Mouse (Mus musculus) stomach, postnatal 0 days (tissue): ENCODE measurements around the gene Dtx1. TPM values are rescaled to one million over a fixed set of nuclear protein-coding genes. Genes with fewer than 3 reads are reported as not detected.

ENCODE experiments used
- ATAC-seq: fragments of 200-750 bp; cut with Nextera tagmentation; 2 replicates; pipeline ENCODE4 v1.8.0; 2017; ENCODE audit not compliant: low FRiP score, low TSS enrichment
- DNase-seq: peaks from one replicate; pipeline ENCODE4 v3.0.0-alpha.2; 2016; ENCODE audit warnings: low spot score
- H3K27ac ChIP-seq: fragments of 300-500 bp; sonication (generic); replicated peaks from 2 replicates; pipeline ENCODE4 v1.5.1; 2014; ENCODE audit warnings: mild to moderate bottlenecking, control low read depth
- H3K27me3 ChIP-seq: fragments of 300-500 bp; sonication (generic); 2 replicates; pipeline ENCODE4 v1.6.1; 2014; ENCODE audit warnings: low read length; ENCODE audit not compliant: control insufficient read depth, insufficient read depth
- H3K36me3 ChIP-seq: fragments of 300-500 bp; sonication (generic); 2 replicates; pipeline ENCODE4 v1.6.1; 2014; ENCODE audit warnings: low read length, mixed read lengths; ENCODE audit not compliant: control insufficient read depth, insufficient read depth
- H3K4me1 ChIP-seq: fragments of 300-500 bp; sonication (generic); replicated peaks from 2 replicates; pipeline ENCODE4 v1.6.1; 2014; ENCODE audit warnings: antibody characterized with exemption; ENCODE audit not compliant: control insufficient read depth, insufficient read depth
- H3K4me2 ChIP-seq: fragments of 300-500 bp; sonication (generic); replicated peaks from 2 replicates; pipeline ENCODE4 v1.6.1; 2014; ENCODE audit warnings: low read depth, mild to moderate bottlenecking, control low read depth, moderate library complexity
- H3K4me3 ChIP-seq: fragments of 300-500 bp; sonication (generic); 2 replicates; pipeline ENCODE4 v1.5.1; 2014; ENCODE audit warnings: low read depth, low read length, control low read depth
- H3K9ac ChIP-seq: fragments of 300-500 bp; sonication (generic); 2 replicates; pipeline ENCODE4 v1.6.1; 2014; ENCODE audit warnings: mild to moderate bottlenecking, low read length, control low read depth, mixed read lengths
- H3K9me3 ChIP-seq: fragments of 300-500 bp; sonication (generic); 2 replicates; pipeline ENCODE4 v1.6.1; 2016; ENCODE audit warnings: low read length; ENCODE audit not compliant: control insufficient read depth
- CTCF ChIP-seq: IDR thresholded peaks from 2 replicates; pipeline ENCODE4 v1.5.1; 2016; ENCODE audit warnings: antibody characterized with exemption, low read depth, mild to moderate bottlenecking, moderate library complexity
- EP300 ChIP-seq: optimal IDR thresholded peaks from 2 replicates; pipeline ENCODE3; 2016; ENCODE audit warnings: antibody characterized with exemption
- WGBS: fragments of 180-500 bp; shearing (Covaris S2); extraction: QIAGEN DNeasy Blood & Tissue Kit; methylation state at CpG from one replicate; pipeline ENCODE4 v1.1.7; 2014; 5-methylcytosine and 5-hydroxymethylcytosine counted together
- polyA plus RNA-seq: library from polyadenylated mRNA; unstranded; fragments of >200 nt; fragmentation: Nextera tagmentation; extraction: Ambion mirVana; gene quantifications from 2 replicates; pipeline ENCODE4 v1.2.1, GENCODE M21; 2015

The Dtx1 gene
- polyA plus RNA-seq, 1 experiment from 2014 or later: 2.0 TPM

GRCm38 (mm10) chr5:120679676-120680555, 31.8 kb downstream of the Dtx1 start:
- DNase-seq (peak; percentile 76), ATAC-seq (peak; percentile 69)
- H3K4me1 ChIP-seq: no peaks in the 10 kb centered on the region
- peak overlapping the region; percentile 50 for H3K4me2 ChIP-seq
- H3K9me3 ChIP-seq: no peaks in the 10 kb centered on the region
- no peak overlapping the region; the same call in 1 of the 2 replicates for H3K9ac ChIP-seq
- H3K27me3 ChIP-seq: peaks cover 3% of the 10 kb centered on the region
- 4% methylated on average over 24 of the region's 24 CpGs for WGBS
- H3K4me3 ChIP-seq: peak overlapping the region; percentile 12; the same call in 1 of the 2 replicates
- no peaks in the 10 kb centered on the region for H3K36me3 ChIP-seq
- no peak overlapping the region for H3K27ac ChIP-seq
- TF ChIP-seq CTCF: peak; percentile 77
- TF ChIP-seq EP300: no peak

GRCm38 (mm10) chr5:120677516-120677915, 34.2 kb downstream of the Dtx1 start:
- Histone ChIP-seq H3K9ac (no peak overlapping the region), H3K4me1 (no peaks in the 10 kb centered on the region), H3K4me2 (no peak overlapping the region), H3K36me3 (no peaks in the 10 kb centered on the region), H3K4me3 (no peak overlapping the region), H3K9me3 (no peaks in the 10 kb centered on the region), H3K27me3 (peaks cover 3% of the 10 kb centered on the region; the same call in 1 of the 2 replicates), H3K27ac (no peak overlapping the region)
- DNase-seq (no peak), ATAC-seq (peak; percentile 22; the same call in 1 of the 2 replicates)
- 20% methylated on average over 2 of the region's 2 CpGs for WGBS
- no peak for TF ChIP-seq CTCF
- no peak for TF ChIP-seq EP300

- Histone ChIP-seq H3K4me3 (no peak overlapping the region), H3K4me2 (no peak overlapping the region), H3K9me3 (no peaks in the 10 kb centered on the region), H3K27me3 (no peaks in the 10 kb centered on the region), H3K36me3 (no peaks in the 10 kb centered on the region), H3K27ac (no peak overlapping the region), H3K4me1 (no peaks in the 10 kb centered on the region), H3K9ac (no peak overlapping the region)
- TF ChIP-seq EP300: no peak
- TF ChIP-seq CTCF: no peak
- WGBS: 26% methylated on average over 21 of the region's 21 CpGs
- DNase-seq (peak; percentile 57), ATAC-seq (peak; percentile 55)
Observed at GRCm38 (mm10) chr5:120674229-120675145, 37.2 kb downstream of the Dtx1 start.

- Histone ChIP-seq H3K4me3 (no peak overlapping the region), H3K9me3 (no peaks in the 10 kb centered on the region), H3K4me2 (no peak overlapping the region), H3K27me3 (no peaks in the 10 kb centered on the region), H3K27ac (no peak overlapping the region), H3K9ac (no peak overlapping the region), H3K36me3 (no peaks in the 10 kb centered on the region), H3K4me1 (no peaks in the 10 kb centered on the region)
- DNase-seq (peak; percentile 68), ATAC-seq (no peak)
- 3% methylated on average over 12 of the region's 12 CpGs for WGBS
- TF ChIP-seq EP300: no peak
- peak; percentile 87 for TF ChIP-seq CTCF
Observed at GRCm38 (mm10) chr5:120673626-120674025, 38.1 kb downstream of the Dtx1 start.

GRCm38 (mm10) chr5:120671865-120672264, 39.9 kb downstream of the Dtx1 start:
- TF ChIP-seq EP300 (no peak), CTCF (no peak)
- no peak overlapping the region for H3K4me3 ChIP-seq
- no peaks in the 10 kb centered on the region for H3K9me3 ChIP-seq
- H3K4me1 ChIP-seq: no peaks in the 10 kb centered on the region
- ATAC-seq: no peak
- no peak overlapping the region for H3K4me2 ChIP-seq
- WGBS: 69% methylated on average over 3 of the region's 3 CpGs
- H3K36me3 ChIP-seq: no peaks in the 10 kb centered on the region
- H3K9ac ChIP-seq: no peak overlapping the region
- DNase-seq: no peak
- H3K27ac ChIP-seq: no peak overlapping the region
- H3K27me3 ChIP-seq: no peaks in the 10 kb centered on the region
